Mouse (Mus musculus): ENCODE measurements at regions not wholly inside any gene's neighbourhood (a gene's known extent, or its start where the extent isn't known, plus 50 kb on each side); places are given as distances from the start of the nearest gene placed in this dataset.
"Not testable (repeated sequence)": the region's sequence is repeated elsewhere in the genome, so short reads cannot be mapped to it uniquely, and the experiment has no call there.

- no peak overlapping the region for H3K4me3 ChIP-seq (replicated peaks)
- H3K27ac ChIP-seq: no peak overlapping the region
- H3K36me3 ChIP-seq: no peaks in the 10 kb centered on the region
- 62% methylated on average over 2 of the region's 2 CpGs for WGBS
- ATAC-seq (ENCODE audit: insufficient read depth, low FRiP score, low read depth): no peak
- no peaks in the 10 kb centered on the region for H3K27me3 ChIP-seq (replicated peaks)
- no peaks in the 10 kb centered on the region for H3K4me1 ChIP-seq
- no peak overlapping the region for H3K9ac ChIP-seq
- H3K4me2 ChIP-seq: no peak overlapping the region
- no peaks in the 10 kb centered on the region for H3K9me3 ChIP-seq
These were observed 88.3 kb upstream of the Tmem28 start for GRCm38 (mm10) chrX:99732526-99732925.

GRCm38 (mm10) chrX:99725101-99725500 lies 95.7 kb upstream of the Tmem28 start:
- no peak overlapping the region for H3K9ac ChIP-seq
- no peak for ATAC-seq (ENCODE audit: insufficient read depth, low FRiP score, low read depth)
- no peaks in the 10 kb centered on the region for H3K36me3 ChIP-seq
- no peaks in the 10 kb centered on the region for H3K9me3 ChIP-seq
- no peak overlapping the region for H3K27ac ChIP-seq
- no peaks in the 10 kb centered on the region for H3K4me1 ChIP-seq
- no peak overlapping the region for H3K4me3 ChIP-seq (replicated peaks)
- H3K4me2 ChIP-seq: no peak overlapping the region
- 3% methylated on average over 1 of the region's 1 CpGs for WGBS
- H3K27me3 ChIP-seq (replicated peaks): no peaks in the 10 kb centered on the region

GRCm38 (mm10) chrX:99695366-99695765 lies 125.5 kb upstream of the Tmem28 start:
- Histone ChIP-seq H3K27me3 (replicated peaks) (0 out of 2 replicates have a peak, but pooled peaks cover 5% of the 10 kb centered on the region), H3K27ac (no peak overlapping the region), H3K9ac (no peak overlapping the region), H3K4me1 (no peaks in the 10 kb centered on the region), H3K4me2 (no peak overlapping the region), H3K4me3 (replicated peaks) (no peak overlapping the region), H3K36me3 (no peaks in the 10 kb centered on the region), H3K9me3 (no peaks in the 10 kb centered on the region)
- no peak for ATAC-seq (ENCODE audit: insufficient read depth, low FRiP score, low read depth)
- 42% methylated on average over 4 of the region's 4 CpGs for WGBS

- no peaks in the 10 kb centered on the region for H3K36me3 ChIP-seq
- H3K9me3 ChIP-seq: no peaks in the 10 kb centered on the region
- no peak overlapping the region for H3K9ac ChIP-seq
- 53% methylated on average over 4 of the region's 4 CpGs for WGBS
- no peaks in the 10 kb centered on the region for H3K4me1 ChIP-seq
- no peak overlapping the region for H3K4me3 ChIP-seq (replicated peaks)
- H3K27me3 ChIP-seq (replicated peaks): 0 out of 2 replicates have a peak, but pooled peaks cover 5% of the 10 kb centered on the region
- no peak overlapping the region for H3K4me2 ChIP-seq
- ATAC-seq (ENCODE audit: insufficient read depth, low FRiP score, low read depth): no peak
- H3K27ac ChIP-seq: no peak overlapping the region
These were observed 129.8 kb upstream of the Tmem28 start for GRCm38 (mm10) chrX:99690971-99691370.

- ATAC-seq (ENCODE audit: insufficient read depth, low FRiP score, low read depth): no peak
- 69% methylated on average over 4 of the region's 4 CpGs for WGBS
- H3K27me3 ChIP-seq (replicated peaks): 0 out of 2 replicates have a peak, but pooled peaks cover 5% of the 10 kb centered on the region
These were observed 131.1 kb upstream of the Tmem28 start for GRCm38 (mm10) chrX:99689761-99690160.

GRCm38 (mm10) chrX:99682491-99682890 lies 138.3 kb upstream of the Tmem28 start:
- not testable (repeated sequence) for ATAC-seq (ENCODE audit: insufficient read depth, low FRiP score, low read depth); H3K36me3 ChIP-seq; H3K4me1 ChIP-seq; H3K4me2 ChIP-seq; H3K4me3 ChIP-seq (replicated peaks); H3K27ac ChIP-seq; H3K9ac ChIP-seq; H3K27me3 ChIP-seq (replicated peaks); H3K9me3 ChIP-seq

More at GRCm38 (mm10) chrX:99689761-99690160, 131.1 kb upstream of the Tmem28 start:
- H3K36me3 ChIP-seq: no peaks in the 10 kb centered on the region
- no peak overlapping the region for H3K27ac ChIP-seq
- no peaks in the 10 kb centered on the region for H3K4me1 ChIP-seq
- no peak overlapping the region for H3K9ac ChIP-seq
- no peak overlapping the region for H3K4me3 ChIP-seq (replicated peaks)
- H3K9me3 ChIP-seq: no peaks in the 10 kb centered on the region
- no peak overlapping the region for H3K4me2 ChIP-seq

- Histone ChIP-seq H3K4me3 (replicated peaks) (no peak overlapping the region), H3K9me3 (no peaks in the 10 kb centered on the region)
- 55% methylated on average over 2 of the region's 2 CpGs for WGBS
These were observed 153.2 kb upstream of the Tmem28 start for GRCm38 (mm10) chrX:99667596-99667995.

GRCm38 (mm10) chrX:99662566-99662965 lies 158.3 kb upstream of the Tmem28 start:
- no peaks in the 10 kb centered on the region for H3K4me1 ChIP-seq
- H3K4me2 ChIP-seq: no peak overlapping the region
- no peaks in the 10 kb centered on the region for H3K9me3 ChIP-seq
- no peak overlapping the region for H3K9ac ChIP-seq
- no peak overlapping the region for H3K4me3 ChIP-seq (replicated peaks)
- 0 out of 2 replicates have a peak, but pooled peaks cover 15% of the 10 kb centered on the region for H3K27me3 ChIP-seq (replicated peaks)
- no peaks in the 10 kb centered on the region for H3K36me3 ChIP-seq
- no peak for ATAC-seq (ENCODE audit: insufficient read depth, low FRiP score, low read depth)
- 72% methylated on average over 3 of the region's 3 CpGs for WGBS
- no peak overlapping the region for H3K27ac ChIP-seq

More at GRCm38 (mm10) chrX:99667596-99667995, 153.2 kb upstream of the Tmem28 start:
- H3K36me3 ChIP-seq: no peaks in the 10 kb centered on the region
- H3K4me2 ChIP-seq: no peak overlapping the region
- no peaks in the 10 kb centered on the region for H3K4me1 ChIP-seq
- H3K27me3 ChIP-seq (replicated peaks): 0 out of 2 replicates have a peak, but pooled peaks cover 13% of the 10 kb centered on the region
- H3K9ac ChIP-seq: no peak overlapping the region
- H3K27ac ChIP-seq: no peak overlapping the region
- no peak for ATAC-seq (ENCODE audit: insufficient read depth, low FRiP score, low read depth)

GRCm38 (mm10) chrX:99659496-99660140 lies 161.2 kb upstream of the Tmem28 start:
- H3K4me1 ChIP-seq: no peaks in the 10 kb centered on the region
- no peak for ATAC-seq (ENCODE audit: insufficient read depth, low FRiP score, low read depth)
- H3K27me3 ChIP-seq (replicated peaks): 0 out of 2 replicates have a peak, but pooled peaks cover 13% of the 10 kb centered on the region
- H3K36me3 ChIP-seq: no peaks in the 10 kb centered on the region
- no peak overlapping the region for H3K9ac ChIP-seq
- WGBS: 46% methylated on average over 6 of the region's 8 CpGs
- no peak overlapping the region for H3K4me2 ChIP-seq
- H3K9me3 ChIP-seq: no peaks in the 10 kb centered on the region
- H3K27ac ChIP-seq: no peak overlapping the region
- H3K4me3 ChIP-seq (replicated peaks): no peak overlapping the region

- H3K27ac ChIP-seq: no peak overlapping the region
- H3K27me3 ChIP-seq (replicated peaks): 0 out of 2 replicates have a peak, but pooled peaks cover 5% of the 10 kb centered on the region
- no peak for ATAC-seq (ENCODE audit: insufficient read depth, low FRiP score, low read depth)
- 21% methylated on average over 8 of the region's 8 CpGs for WGBS
- no peak overlapping the region for H3K4me2 ChIP-seq
- H3K9ac ChIP-seq: no peak overlapping the region
- no peaks in the 10 kb centered on the region for H3K36me3 ChIP-seq
- no peaks in the 10 kb centered on the region for H3K4me1 ChIP-seq
- no peaks in the 10 kb centered on the region for H3K9me3 ChIP-seq
- H3K4me3 ChIP-seq (replicated peaks): no peak overlapping the region
These were observed 162.9 kb upstream of the Tmem28 start for GRCm38 (mm10) chrX:99657790-99658451.

GRCm38 (mm10) chrX:99656988-99657387 lies 163.8 kb upstream of the Tmem28 start:
- no peak for ATAC-seq (ENCODE audit: insufficient read depth, low FRiP score, low read depth)
- Histone ChIP-seq H3K4me3 (replicated peaks) (no peak overlapping the region), H3K4me2 (no peak overlapping the region), H3K27me3 (replicated peaks) (0 out of 2 replicates have a peak, but pooled peaks cover 5% of the 10 kb centered on the region), H3K4me1 (no peaks in the 10 kb centered on the region), H3K9ac (no peak overlapping the region), H3K27ac (no peak overlapping the region), H3K9me3 (no peaks in the 10 kb centered on the region), H3K36me3 (no peaks in the 10 kb centered on the region)
- WGBS: 71% methylated on average over 6 of the region's 6 CpGs

- Histone ChIP-seq H3K36me3 (no peaks in the 10 kb centered on the region), H3K9me3 (no peaks in the 10 kb centered on the region), H3K4me1 (no peaks in the 10 kb centered on the region), H3K4me2 (no peak overlapping the region), H3K27me3 (replicated peaks) (no peaks in the 10 kb centered on the region; the same call in 1 of the 2 replicates), H3K4me3 (replicated peaks) (no peak overlapping the region), H3K9ac (no peak overlapping the region), H3K27ac (no peak overlapping the region)
- WGBS: 69% methylated on average over 2 of the region's 2 CpGs
- no peak for ATAC-seq (ENCODE audit: insufficient read depth, low FRiP score, low read depth)
These were observed 161.2 kb upstream of the Pja1 start for GRCm38 (mm10) chrX:99632211-99632775.
